23 mouse cellular contexts compared by ENCODE assay signal in the genomic region with DNA sequence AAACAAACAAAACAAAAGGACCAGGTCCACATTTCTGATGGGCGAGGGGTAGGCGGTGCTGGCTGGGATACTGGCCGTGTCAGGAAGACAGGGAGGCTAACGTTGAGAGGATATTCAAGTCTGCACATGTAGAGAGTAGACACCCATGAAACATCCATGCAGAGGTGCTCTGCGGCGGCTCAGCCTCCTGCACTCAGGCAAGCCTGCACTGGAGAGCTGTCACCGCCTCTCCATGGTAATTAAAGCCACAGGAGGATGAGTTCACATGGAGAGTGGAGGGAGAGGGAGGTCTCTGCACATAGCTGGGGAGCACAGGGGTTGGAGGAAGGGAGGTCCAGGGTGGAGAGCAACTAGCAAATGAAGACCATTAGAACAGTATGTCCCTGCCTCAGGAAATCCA.
DNase-seq lines count a peak whose midpoint lies in the region; ATAC-seq and TF ChIP-seq lines count a peak whose summit lies in the region.
"Had no signal": no experiment of that assay in that cellular context is flagged by ENCODE, and none has a peak within 500 bp of the region (broad histone marks: within the 10 kb centered on the region; RNA-seq: fewer than 3 reads in every experiment).

No protein-coding gene starts in this region.

- peak; percentile 70 for ATAC-seq in embryonic facial prominence, embryonic 14.5 days (ENCODE audit: low read depth)
- ATAC-seq in hindbrain, embryonic 14.5 days (ENCODE audit: low FRiP score), result 0 out of 2 replicates have a peak, but pooled peaks have one; percentile 11
- no peak for ATAC-seq in hindbrain, postnatal 0 days
- peak; percentile 54; the same call in 1 of the 2 replicates for ATAC-seq in embryonic facial prominence, embryonic 15.5 days (ENCODE audit: insufficient number of reproducible peaks, low FRiP score, low TSS enrichment, low read depth)
- ATAC-seq: activated CD4-positive, CD25-positive, alpha-beta regulatory T cell, adult 4 months; CD4-positive, CD25-positive, alpha-beta regulatory T cell, adult 4 months; forebrain, embryonic 14.5 days; forebrain, embryonic 16.5 days had no signal

- H3K9ac ChIP-seq in embryonic facial prominence, embryonic 14.5 days (ENCODE audit: low read depth, low read length), result no peak overlapping the region
- no peak overlapping the region for H3K9ac ChIP-seq in hindbrain, embryonic 14.5 days
- no peak overlapping the region for H3K9ac ChIP-seq in hindbrain, postnatal 0 days (replicated peaks; ENCODE audit: low read length)
- no peak overlapping the region for H3K9ac ChIP-seq in embryonic facial prominence, embryonic 15.5 days
- H3K9ac ChIP-seq: embryonic facial prominence, embryonic 13.5 days; forebrain, embryonic 12.5 days had no signal

- TF ChIP-seq CTCF in hindbrain, postnatal 0 days (IDR thresholded peaks at IDR 0.05; ENCODE audit: low read depth), result no peak

- H3K4me2 ChIP-seq in embryonic facial prominence, embryonic 14.5 days (ENCODE audit: low read depth, low read length), result no peak overlapping the region
- no peak overlapping the region for H3K4me2 ChIP-seq in hindbrain, embryonic 14.5 days (replicated peaks)
- H3K4me2 ChIP-seq in hindbrain, postnatal 0 days (ENCODE audit: low read depth, low read length), result no peak overlapping the region
- H3K4me2 ChIP-seq in embryonic facial prominence, embryonic 15.5 days (replicated peaks), result no peak overlapping the region
- H3K4me2 ChIP-seq: embryonic facial prominence, embryonic 13.5 days; forebrain, embryonic 12.5 days had no signal

- H3K36me3 ChIP-seq in embryonic facial prominence, embryonic 14.5 days (ENCODE audit: control insufficient read depth, insufficient read depth, low read length), result no peaks in the 10 kb centered on the region
- no peaks in the 10 kb centered on the region for H3K36me3 ChIP-seq in embryonic facial prominence, embryonic 10.5 days (replicated peaks)
- H3K36me3 ChIP-seq in hindbrain, embryonic 14.5 days (replicated peaks; ENCODE audit: control insufficient read depth, insufficient read depth), result no peaks in the 10 kb centered on the region
- H3K36me3 ChIP-seq in hindbrain, postnatal 0 days (ENCODE audit: insufficient read depth, low read length), result no peaks in the 10 kb centered on the region
- no peaks in the 10 kb centered on the region for H3K36me3 ChIP-seq in embryonic facial prominence, embryonic 15.5 days
- H3K36me3 ChIP-seq: embryonic facial prominence, embryonic 13.5 days; forebrain, embryonic 10.5 days; forebrain, embryonic 12.5 days had no signal

- no peaks in the 10 kb centered on the region for H3K9me3 ChIP-seq in embryonic facial prominence, embryonic 14.5 days (ENCODE audit: control insufficient read depth, low read length)
- H3K9me3 ChIP-seq in embryonic facial prominence, embryonic 10.5 days, result no peaks in the 10 kb centered on the region
- no peaks in the 10 kb centered on the region for H3K9me3 ChIP-seq in hindbrain, embryonic 14.5 days (ENCODE audit: control insufficient read depth, low read length)
- H3K9me3 ChIP-seq in hindbrain, postnatal 0 days (ENCODE audit: low read length), result no peaks in the 10 kb centered on the region
- H3K9me3 ChIP-seq in embryonic facial prominence, embryonic 15.5 days (replicated peaks), result no peaks in the 10 kb centered on the region
- H3K9me3 ChIP-seq: embryonic facial prominence, embryonic 13.5 days; forebrain, embryonic 10.5 days; forebrain, embryonic 12.5 days had no signal

- H3K4me1 ChIP-seq in embryonic facial prominence, embryonic 14.5 days (ENCODE audit: control insufficient read depth, insufficient read depth, low read length), result no peaks in the 10 kb centered on the region
- peaks cover 21% of the 10 kb centered on the region for H3K4me1 ChIP-seq in embryonic facial prominence, embryonic 10.5 days
- H3K4me1 ChIP-seq in hindbrain, embryonic 14.5 days (replicated peaks; ENCODE audit: control insufficient read depth, insufficient read depth, low read length), result no peaks in the 10 kb centered on the region
- no peaks in the 10 kb centered on the region for H3K4me1 ChIP-seq in hindbrain, postnatal 0 days (ENCODE audit: insufficient read depth, low read length)
- H3K4me1 ChIP-seq in embryonic facial prominence, embryonic 15.5 days, result 0 out of 2 replicates have a peak, but pooled peaks cover 6% of the 10 kb centered on the region

- WGBS in embryonic facial prominence, embryonic 14.5 days, result 51% methylated on average over 7 of the region's 7 CpGs
- 67% methylated on average over 7 of the region's 7 CpGs for WGBS in embryonic facial prominence, embryonic 10.5 days
- WGBS in hindbrain, embryonic 14.5 days, result 60% methylated on average over 7 of the region's 7 CpGs
- WGBS in hindbrain, postnatal 0 days, result 48% methylated on average over 7 of the region's 7 CpGs
- WGBS in embryonic facial prominence, embryonic 15.5 days, result 46% methylated on average over 7 of the region's 7 CpGs

- H3K27me3 ChIP-seq in embryonic facial prominence, embryonic 14.5 days (replicated peaks; ENCODE audit: control insufficient read depth, insufficient read depth, low read length), result no peaks in the 10 kb centered on the region
- peaks cover 38% of the 10 kb centered on the region for H3K27me3 ChIP-seq in embryonic facial prominence, embryonic 10.5 days (replicated peaks; ENCODE audit: low read depth, poor library complexity, severe bottlenecking)
- 0 out of 2 replicates have a peak, but pooled peaks cover 2% of the 10 kb centered on the region for H3K27me3 ChIP-seq in hindbrain, embryonic 14.5 days (ENCODE audit: control insufficient read depth, insufficient read depth, low read length)
- H3K27me3 ChIP-seq in hindbrain, postnatal 0 days (ENCODE audit: insufficient read depth, low read length), result no peaks in the 10 kb centered on the region
- peaks cover under 1% of the 10 kb centered on the region; the same call in 1 of the 2 replicates for H3K27me3 ChIP-seq in embryonic facial prominence, embryonic 15.5 days

- intact Hi-C loops in gastrocnemius, postnatal 14 days (cut with DNase I; ENCODE audit: low total_unique reads), result no loop called here

- no peak overlapping the region for H3K4me3 ChIP-seq in embryonic facial prominence, embryonic 14.5 days (ENCODE audit: low read depth, low read length)
- H3K4me3 ChIP-seq in embryonic facial prominence, embryonic 10.5 days, result no peak overlapping the region
- no peak overlapping the region for H3K4me3 ChIP-seq in hindbrain, embryonic 14.5 days (replicated peaks; ENCODE audit: low read length)
- no peak overlapping the region for H3K4me3 ChIP-seq in hindbrain, postnatal 0 days (ENCODE audit: low read length)
- H3K4me3 ChIP-seq in embryonic facial prominence, embryonic 15.5 days (replicated peaks), result no peak overlapping the region
- H3K4me3 ChIP-seq: embryonic facial prominence, embryonic 13.5 days; erythroblast, embryonic 14.5 days; forebrain, embryonic 10.5 days; forebrain, embryonic 12.5 days had no signal

- no peak overlapping the region for H3K27ac ChIP-seq in embryonic facial prominence, embryonic 14.5 days (replicated peaks; ENCODE audit: low read depth, low read length)
- H3K27ac ChIP-seq in embryonic facial prominence, embryonic 10.5 days (replicated peaks), result no peak overlapping the region
- no peak overlapping the region for H3K27ac ChIP-seq in hindbrain, embryonic 14.5 days
- H3K27ac ChIP-seq in hindbrain, postnatal 0 days, result no peak overlapping the region
- no peak overlapping the region for H3K27ac ChIP-seq in embryonic facial prominence, embryonic 15.5 days (replicated peaks)
- H3K27ac ChIP-seq: embryonic facial prominence, embryonic 13.5 days; forebrain, embryonic 10.5 days; forebrain, embryonic 12.5 days had no signal

- peak; percentile 54 for DNase-seq in embryonic facial prominence, embryonic 14.5 days (ENCODE audit: low spot score)
- DNase-seq in embryonic facial prominence, embryonic 10.5 days (ENCODE audit: low spot score), result no peak
- DNase-seq in hindbrain, embryonic 14.5 days (ENCODE audit: low spot score), result no peak
- no peak for DNase-seq in hindbrain, postnatal 0 days (ENCODE audit: low spot score)
- no peak for DNase-seq in gastrocnemius, postnatal 14 days
- DNase-seq: adrenal gland, adult 8-10 months; adrenal gland, postnatal 14 days; adrenal gland, postnatal 36 days; B cell, adult 2 months; cerebellum, adult 11-12 months; cerebellum, adult 2 months; cerebellum, adult 9-10 months; cerebellum, postnatal 10 days; cerebellum, postnatal 25 days had no signal
